Mouse (Mus musculus) CH12.LX (cell line): ENCODE measurements at regions not wholly inside any gene's neighbourhood (a gene's known extent, or its start where the extent isn't known, plus 50 kb on each side); places are given as distances from the start of the nearest gene placed in this dataset.

Experiments
- DNase-seq: peaks from one replicate; pipeline ENCODE4 v3.0.0-alpha.2; 2013; ENCODE audit errors: extremely low read depth
- H3K27ac ChIP-seq: 2 replicates; pipeline ENCODE4 v1.5.1; 2012; ENCODE audit warnings: low read depth, mild to moderate bottlenecking, control low read depth, moderate library complexity; ENCODE audit not compliant: insufficient read depth
- H3K27me3 ChIP-seq: replicated peaks from 2 replicates; pipeline ENCODE3; 2012; ENCODE audit warnings: inconsistent platforms
- H3K36me3 ChIP-seq, 2 experiments: replicated peaks in 1 of 2; 2 replicates each; pipeline versions ENCODE3 to v1.6.1; 2012; ENCODE audit warnings: inconsistent platforms in 1 of 2, low read length in 1 of 2, mild to moderate bottlenecking in 1 of 2, mixed read lengths in 1 of 2, moderate library complexity in 1 of 2; ENCODE audit not compliant: control insufficient read depth in 1 of 2, insufficient read depth in 1 of 2
- H3K4me1 ChIP-seq, 2 experiments: 2 replicates each; pipeline ENCODE4 v1.6.1; 2012; ENCODE audit warnings: inconsistent platforms in 1 of 2, moderate library complexity in 1 of 2; ENCODE audit not compliant: insufficient read depth in 2 of 2, control insufficient read depth in 1 of 2
- H3K4me2 ChIP-seq: 2 replicates; pipeline ENCODE4 v1.6.1; 2012; ENCODE audit warnings: low read depth, mild to moderate bottlenecking, control low read depth; ENCODE audit not compliant: poor library complexity, insufficient read depth, severe bottlenecking
- H3K4me3 ChIP-seq, 3 experiments: fragments of 150-350 bp in 1 of 3; sonication (generic) in 1 of 3; replicated peaks in 1 of 3; 2 replicates each; pipeline versions ENCODE3 to v1.5.1; 2011 to 2012; ENCODE audit warnings: low read depth in 2 of 3, low read length in 2 of 3, mild to moderate bottlenecking in 2 of 3, moderate library complexity in 2 of 3, control low read depth in 1 of 3, improper control_type of control experiment in 1 of 3, inconsistent platforms in 1 of 3, mixed read lengths in 1 of 3; ENCODE audit not compliant: poor library complexity in 1 of 3
- H3K79me2 ChIP-seq: replicated peaks from 2 replicates; pipeline ENCODE4 v1.6.1; 2012; ENCODE audit warnings: mild to moderate bottlenecking, moderate library complexity; ENCODE audit not compliant: control insufficient read depth, poor library complexity, insufficient read depth, severe bottlenecking; ENCODE audit errors: extremely low read depth
- H3K9ac ChIP-seq: 2 replicates; pipeline ENCODE4 v1.6.1; 2012; ENCODE audit warnings: low read depth, mild to moderate bottlenecking, control low read depth, moderate library complexity; ENCODE audit not compliant: insufficient read depth
- H3K9me3 ChIP-seq: replicated peaks from 2 replicates; pipeline ENCODE3; 2012; ENCODE audit warnings: low read length, inconsistent platforms, mixed read lengths
- CHD1 ChIP-seq: IDR thresholded peaks from 2 replicates; pipeline ENCODE4 v1.6.1; 2012; ENCODE audit warnings: low read depth, low read length, improper control_type of control experiment, inconsistent platforms
- CTCF ChIP-seq, 2 experiments: IDR thresholded peaks in 1 of 2; conservative IDR thresholded peaks in 1 of 2; 2 replicates each; pipeline ENCODE4 v1.5.1; 2011 to 2012; ENCODE audit warnings: low read depth in 2 of 2, low read length in 2 of 2, improper control_type of control experiment in 1 of 2, inconsistent platforms in 1 of 2, mild to moderate bottlenecking in 1 of 2, moderate library complexity in 1 of 2
- ELF1 ChIP-seq: IDR thresholded peaks from 2 replicates; pipeline ENCODE4 v1.6.1; 2014; ENCODE audit warnings: low read depth, mild to moderate bottlenecking, inconsistent platforms, low read length, improper control_type of control experiment
- ETS1 ChIP-seq: conservative IDR thresholded peaks from 2 replicates; pipeline ENCODE4 v1.6.1; 2012; ENCODE audit warnings: low read depth, mild to moderate bottlenecking, inconsistent platforms, low read length, improper control_type of control experiment, moderate library complexity
- GABPA ChIP-seq: IDR thresholded peaks from 2 replicates; pipeline ENCODE4 v1.6.1; 2012; ENCODE audit warnings: low read depth, low read length, improper control_type of control experiment, inconsistent platforms; ENCODE audit not compliant: insufficient replicate concordance
- HCFC1 ChIP-seq: IDR thresholded peaks from 2 replicates; pipeline ENCODE4 v1.6.1; 2012; ENCODE audit warnings: low read depth, mild to moderate bottlenecking, inconsistent platforms, low read length, improper control_type of control experiment
- JUN ChIP-seq: IDR thresholded peaks from 2 replicates; pipeline ENCODE4 v1.6.1; 2011; ENCODE audit warnings: low read depth, mild to moderate bottlenecking, low read length, improper control_type of control experiment, moderate library complexity; ENCODE audit not compliant: insufficient read depth
- JUND ChIP-seq: conservative IDR thresholded peaks from 2 replicates; pipeline ENCODE4 v1.6.1; 2011; ENCODE audit warnings: low read depth, low read length, improper control_type of control experiment
- MAFK ChIP-seq: IDR thresholded peaks from 2 replicates; pipeline ENCODE4 v1.6.1; 2011; ENCODE audit warnings: low read length, improper control_type of control experiment; ENCODE audit not compliant: insufficient replicate concordance
- MEF2A ChIP-seq: IDR thresholded peaks from 2 replicates; pipeline ENCODE4 v1.6.1; 2014; ENCODE audit warnings: low read depth, mild to moderate bottlenecking, inconsistent platforms, low read length, improper control_type of control experiment, borderline replicate concordance
- MXI1 ChIP-seq: IDR thresholded peaks from 2 replicates; pipeline ENCODE4 v1.6.1; 2011; ENCODE audit warnings: mild to moderate bottlenecking, low read depth, low read length, improper control_type of control experiment
- NELFE ChIP-seq: IDR thresholded peaks from 2 replicates; pipeline ENCODE4 v1.6.1; 2011; ENCODE audit warnings: low read depth, low read length, improper control_type of control experiment
- PAX5 ChIP-seq: IDR thresholded peaks from 2 replicates; pipeline ENCODE4 v1.6.1; 2012; ENCODE audit warnings: low read length, inconsistent platforms, mixed read lengths
- POLR2A ChIP-seq: IDR thresholded peaks from 2 replicates; pipeline ENCODE4 v1.6.1; 2011; ENCODE audit warnings: low read depth, mild to moderate bottlenecking, improper control_type of control experiment, low read length
- RAD21 ChIP-seq: IDR thresholded peaks from 2 replicates; pipeline ENCODE4 v1.6.1; 2011; ENCODE audit warnings: low read depth, mild to moderate bottlenecking, low read length, improper control_type of control experiment, moderate library complexity
- SMC3 ChIP-seq: IDR thresholded peaks from 2 replicates; pipeline ENCODE4 v1.6.1; 2011; ENCODE audit warnings: low read depth, low read length, improper control_type of control experiment
- TBP ChIP-seq: conservative IDR thresholded peaks from 2 replicates; pipeline ENCODE4 v1.6.1; 2011; ENCODE audit warnings: low read depth, low read length, improper control_type of control experiment
- UBTF ChIP-seq: IDR thresholded peaks from 2 replicates; pipeline ENCODE4 v1.6.1; 2012; ENCODE audit warnings: low read depth, mild to moderate bottlenecking, inconsistent platforms, low read length, improper control_type of control experiment, moderate library complexity
- ZC3H11A ChIP-seq: IDR thresholded peaks from 2 replicates; pipeline ENCODE4 v1.6.1; 2012; ENCODE audit warnings: low read depth, mild to moderate bottlenecking, inconsistent platforms, low read length, improper control_type of control experiment
- ZKSCAN1 ChIP-seq: IDR thresholded peaks from 2 replicates; pipeline ENCODE4 v1.6.1; 2012; ENCODE audit warnings: low read depth, inconsistent platforms, low read length, improper control_type of control experiment, borderline replicate concordance
- ZMIZ1 ChIP-seq: IDR thresholded peaks from 2 replicates; pipeline ENCODE4 v1.6.1; 2012; ENCODE audit warnings: low read depth, mild to moderate bottlenecking, inconsistent platforms, low read length, improper control_type of control experiment
- ZNF384 ChIP-seq: IDR thresholded peaks from 2 replicates; pipeline ENCODE4 v1.6.1; 2012; ENCODE audit warnings: low read depth, low read length, improper control_type of control experiment, inconsistent platforms
- dilution Hi-C: fragments of 300-500 bp; cut with MboI; formaldehyde crosslinking; loops from 2 replicates; pipeline ENCODE4 v1.14.3; 2020; ENCODE audit warnings: low sequenced_read_pairs; ENCODE audit not compliant: extremely low pct_unique_long_range_greater_than_20kb, extremely low pct_ligation_motif_present
- in situ Hi-C: fragments of 300-500 bp; cut with MboI; formaldehyde crosslinking; loops from 3 replicates; pipeline ENCODE4 v1.14.3; 2019; ENCODE audit warnings: low sequenced_read_pairs, low pct_ligation_motif_present, low pct_unique_long_range_greater_than_20kb, mixed read lengths

- in situ Hi-C loops (no loop called here), dilution Hi-C loops (no loop called here)
- no peaks in the 10 kb centered on the region for H3K27me3 ChIP-seq
- no peak overlapping the region for H3K27ac ChIP-seq
- H3K36me3 ChIP-seq = no peaks in the 10 kb centered on the region
- H3K4me1 ChIP-seq = no peaks in the 10 kb centered on the region
- no peaks in the 10 kb centered on the region for H3K79me2 ChIP-seq
- no peak for TF ChIP-seq TBP
- TF ChIP-seq JUN = no peak
- TF ChIP-seq MEF2A = no peak
- TF ChIP-seq ZMIZ1 = no peak
- no peak for TF ChIP-seq POLR2A
- TF ChIP-seq JUND = no peak
- TF ChIP-seq ETS1 = no peak
- no peak for TF ChIP-seq ZKSCAN1
- no peak for TF ChIP-seq ZC3H11A
- TF ChIP-seq HCFC1 = no peak
- TF ChIP-seq MXI1 = no peak
- no peak for TF ChIP-seq RAD21
- no peak for TF ChIP-seq CHD1
- TF ChIP-seq ZNF384 = no peak
- TF ChIP-seq CTCF (conservative IDR thresholded peaks at IDR 0.05 in 1 of 2, IDR thresholded peaks at IDR 0.05 in 1 of 2; ENCODE audit: low read depth in 2 of 2, low read length in 2 of 2) = no peak
- DNase-seq = no peak
- no peak overlapping the region for H3K4me3 ChIP-seq
- no peak overlapping the region for H3K9ac ChIP-seq
- no peak overlapping the region for H3K4me2 ChIP-seq
- peaks cover 74% of the 10 kb centered on the region for H3K9me3 ChIP-seq
Measured at GRCm38 (mm10) chr9:46898120-46898519, 100.4 kb upstream of the Gm4791 start.

- peaks cover 76% of the 10 kb centered on the region for H3K9me3 ChIP-seq
- dilution Hi-C loops = no loop called here
- TF ChIP-seq MEF2A (no peak), NELFE (no peak), MAFK (no peak), SMC3 (no peak), PAX5 (no peak), ELF1 (no peak), GABPA (no peak), UBTF (no peak)
- TF ChIP-seq, all 38 proteins: peak for 0
- Histone ChIP-seq H3K4me1 (no peaks in the 10 kb centered on the region), H3K4me2 (no peak overlapping the region), H3K27ac (no peak overlapping the region), H3K4me3 (no peak overlapping the region), H3K9ac (no peak overlapping the region), H3K79me2 (no peaks in the 10 kb centered on the region), H3K36me3 (no peaks in the 10 kb centered on the region), H3K27me3 (no peaks in the 10 kb centered on the region)
- DNase-seq = no peak
- in situ Hi-C loops = no loop called here
Measured at GRCm38 (mm10) chr9:46891829-46892228, 106.7 kb upstream of the Gm4791 start.
